Mouse (Mus musculus) forebrain, embryonic 16.5 days (tissue): Measurements from ENCODE around the gene Entpd2. TPM values are rescaled to one million over a fixed set of nuclear protein-coding genes. Genes with fewer than 3 reads are reported as not detected.
A peak's percentile ranks its signal among the peaks of the same experiment; 100 is the strongest.

Experiments used
- ATAC-seq: fragments of 200-750 bp; cut with Nextera tagmentation; 2 replicates; pipeline ENCODE4 v1.8.0; 2017; ENCODE audit warnings: mild to moderate bottlenecking, moderate library complexity
- H3K27ac ChIP-seq: fragments of 300-500 bp; sonication (generic); 2 replicates; pipeline ENCODE4 v1.5.1; 2014; ENCODE audit warnings: low read length, control low read depth
- H3K27me3 ChIP-seq: fragments of 300-500 bp; sonication (generic); replicated peaks from 2 replicates; pipeline ENCODE4 v1.6.1; 2014; ENCODE audit warnings: low read length; ENCODE audit not compliant: control insufficient read depth, insufficient read depth
- H3K36me3 ChIP-seq: fragments of 300-500 bp; sonication (generic); 2 replicates; pipeline ENCODE4 v1.6.1; 2014; ENCODE audit not compliant: control insufficient read depth, insufficient read depth
- H3K4me1 ChIP-seq: fragments of 300-500 bp; sonication (generic); replicated peaks from 2 replicates; pipeline ENCODE4 v1.6.1; 2014; ENCODE audit warnings: low read length; ENCODE audit not compliant: control insufficient read depth, insufficient read depth
- H3K4me2 ChIP-seq: fragments of 300-500 bp; sonication (generic); 2 replicates; pipeline ENCODE4 v1.6.1; 2014; ENCODE audit warnings: mild to moderate bottlenecking, low read length, control low read depth
- H3K4me3 ChIP-seq: fragments of 300-500 bp; sonication (generic); replicated peaks from 2 replicates; pipeline ENCODE4 v1.5.1; 2014; ENCODE audit warnings: mild to moderate bottlenecking, low read length, control low read depth
- H3K9ac ChIP-seq: fragments of 300-500 bp; sonication (generic); replicated peaks from 2 replicates; pipeline ENCODE4 v1.6.1; 2014; ENCODE audit warnings: low read depth, low read length, control low read depth
- H3K9me3 ChIP-seq: fragments of 300-500 bp; sonication (generic); 2 replicates; pipeline ENCODE4 v1.6.1; 2016; ENCODE audit warnings: low read length; ENCODE audit not compliant: control insufficient read depth
- WGBS: fragments of 180-500 bp; shearing (Covaris S2); extraction: QIAGEN DNeasy Blood & Tissue Kit; methylation state at CpG from one replicate; pipeline ENCODE4 v1.1.7; 2014; 5-methylcytosine and 5-hydroxymethylcytosine counted together
- polyA plus RNA-seq: library from polyadenylated mRNA; unstranded; fragments of >200 nt; fragmentation: Nextera tagmentation; extraction: Ambion mirVana; gene quantifications from 2 replicates; pipeline ENCODE4 v1.2.1, GENCODE M21; 2015

Gene Entpd2
- polyA plus RNA-seq, 1 experiment from 2014 or later, result 5.2 TPM

DNA sequence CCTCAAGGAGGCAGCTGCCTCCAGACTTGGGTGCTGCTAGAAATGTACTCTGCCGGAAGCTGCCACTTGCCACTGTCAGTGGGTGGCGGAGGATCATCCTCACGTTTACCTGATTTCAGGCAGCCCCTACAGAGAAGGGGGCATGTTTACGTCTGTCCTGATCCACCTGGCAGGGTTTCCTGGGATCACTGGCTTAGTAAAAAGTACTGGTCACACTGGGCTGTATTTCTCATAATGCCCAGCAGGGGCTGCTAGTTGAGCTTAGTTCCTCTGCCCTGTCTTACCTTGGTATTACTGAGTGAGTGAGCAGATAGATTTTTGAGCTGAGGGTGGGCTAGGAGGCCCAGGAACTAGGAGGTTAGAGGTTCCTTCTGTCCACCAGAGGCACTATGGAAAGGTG lies 19.1 kb upstream of the Entpd2 start:
- no peaks in the 10 kb centered on the region for H3K36me3 ChIP-seq
- ATAC-seq, result no peak

DNA sequence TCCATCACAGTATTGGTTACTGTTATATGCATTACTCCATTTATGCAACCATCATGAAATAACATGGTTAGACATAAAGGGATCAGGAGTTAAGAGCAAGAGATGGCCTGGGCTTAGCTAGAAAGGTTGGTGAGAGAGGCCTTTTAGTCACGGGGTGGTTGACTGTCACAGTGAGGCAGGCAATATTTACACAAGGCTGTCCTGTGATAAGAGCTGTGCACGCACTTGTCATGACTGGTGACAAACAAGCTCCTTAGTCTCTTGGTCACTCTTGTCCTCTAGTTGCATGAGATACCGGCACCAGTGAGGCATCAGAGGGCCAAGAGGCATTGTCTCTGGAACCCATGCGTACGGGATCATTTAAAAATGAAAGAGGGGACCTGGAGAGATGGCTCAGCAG lies 11.2 kb upstream of the Entpd2 start:
- Histone ChIP-seq H3K27ac (no peak overlapping the region), H3K4me2 (no peak overlapping the region), H3K27me3 (no peaks in the 10 kb centered on the region), H3K9me3 (no peaks in the 10 kb centered on the region), H3K36me3 (no peaks in the 10 kb centered on the region), H3K4me3 (no peak overlapping the region), H3K4me1 (no peaks in the 10 kb centered on the region), H3K9ac (no peak overlapping the region)
- WGBS, result 86% methylated on average over 5 of the region's 5 CpGs
- ATAC-seq, result no peak

More for the DNA sequence above, 19.1 kb upstream of the Entpd2 start:
- no peak overlapping the region for H3K9ac ChIP-seq
- H3K27me3 ChIP-seq, result no peaks in the 10 kb centered on the region
- H3K27ac ChIP-seq, result no peak overlapping the region
- WGBS, result 65% methylated on average over 4 of the region's 4 CpGs
- H3K4me3 ChIP-seq, result no peak overlapping the region
- H3K4me1 ChIP-seq, result peaks cover 22% of the 10 kb centered on the region
- H3K9me3 ChIP-seq, result no peaks in the 10 kb centered on the region
- no peak overlapping the region for H3K4me2 ChIP-seq

GRCm38 (mm10) chr2:25391266-25391665 lies 4.4 kb upstream of the Entpd2 start:
- WGBS, result 76% methylated on average over 5 of the region's 5 CpGs
- no peak for ATAC-seq

GRCm38 (mm10) chr2:25394281-25395221 lies 1.1 kb upstream of the Entpd2 start:
- Histone ChIP-seq H3K36me3 (no peaks in the 10 kb centered on the region), H3K9me3 (no peaks in the 10 kb centered on the region), H3K27ac (peak overlapping the region; percentile 12; the same call in 1 of the 2 replicates), H3K4me2 (no peak overlapping the region), H3K9ac (no peak overlapping the region), H3K27me3 (peaks cover 40% of the 10 kb centered on the region), H3K4me1 (peaks cover 17% of the 10 kb centered on the region), H3K4me3 (no peak overlapping the region)
- 12% methylated on average over 3 of the region's 3 CpGs for WGBS
- peak; percentile 88 for ATAC-seq

More at GRCm38 (mm10) chr2:25391266-25391665, 4.4 kb upstream of the Entpd2 start:
- H3K4me3 ChIP-seq, result no peak overlapping the region
- peaks cover 14% of the 10 kb centered on the region for H3K27me3 ChIP-seq
- no peaks in the 10 kb centered on the region for H3K9me3 ChIP-seq
- no peak overlapping the region for H3K27ac ChIP-seq
- no peaks in the 10 kb centered on the region for H3K36me3 ChIP-seq
- H3K9ac ChIP-seq, result no peak overlapping the region
- peaks cover 12% of the 10 kb centered on the region for H3K4me1 ChIP-seq
- H3K4me2 ChIP-seq, result no peak overlapping the region

DNA sequence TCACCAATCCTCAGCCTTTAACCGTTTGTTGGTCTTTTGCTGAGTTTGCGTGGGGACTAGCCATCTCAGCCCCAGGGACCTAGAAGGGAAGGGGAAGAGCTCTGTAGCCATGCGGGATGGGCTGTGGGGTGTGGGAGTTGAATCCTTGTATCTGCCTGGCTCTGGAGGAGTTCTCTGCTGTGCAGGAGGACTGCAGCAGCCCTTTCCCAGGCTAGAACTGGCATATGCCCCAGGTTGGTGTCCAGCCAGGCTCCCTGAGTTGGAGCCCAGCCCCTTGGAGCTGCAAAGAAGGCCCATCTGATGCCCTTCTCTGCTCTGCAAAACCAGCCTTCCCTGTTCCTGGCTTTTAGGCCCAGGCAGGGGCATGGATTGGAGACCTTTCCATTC lies 916 bp downstream of the Entpd2 start:
- 34% methylated on average over 3 of the region's 3 CpGs for WGBS
- no peak overlapping the region for H3K27ac ChIP-seq
- no peak for ATAC-seq
- H3K36me3 ChIP-seq, result no peaks in the 10 kb centered on the region
- H3K4me1 ChIP-seq, result peaks cover 21% of the 10 kb centered on the region
- H3K4me3 ChIP-seq, result peak overlapping the region; percentile 38; the same call in 1 of the 2 replicates
- no peaks in the 10 kb centered on the region for H3K9me3 ChIP-seq
- H3K9ac ChIP-seq, result no peak overlapping the region; the same call in 1 of the 2 replicates
- no peak overlapping the region; the same call in 1 of the 2 replicates for H3K4me2 ChIP-seq
- peaks cover 44% of the 10 kb centered on the region for H3K27me3 ChIP-seq

GRCm38 (mm10) chr2:25397010-25397409 lies 1.3 kb downstream of the Entpd2 start:
- peaks cover 21% of the 10 kb centered on the region for H3K4me1 ChIP-seq
- peaks cover 44% of the 10 kb centered on the region for H3K27me3 ChIP-seq
- H3K4me2 ChIP-seq, result no peak overlapping the region
- no peak overlapping the region for H3K9ac ChIP-seq
- no peak for ATAC-seq
- no peak overlapping the region for H3K4me3 ChIP-seq
- no peaks in the 10 kb centered on the region for H3K9me3 ChIP-seq
- H3K36me3 ChIP-seq, result no peaks in the 10 kb centered on the region
- H3K27ac ChIP-seq, result no peak overlapping the region
- WGBS, result 45% methylated on average over 1 of the region's 1 CpGs

- no peak overlapping the region for H3K4me3 ChIP-seq
- H3K4me1 ChIP-seq, result peaks cover 26% of the 10 kb centered on the region
- 87% methylated on average over 7 of the region's 7 CpGs for WGBS
- H3K9ac ChIP-seq, result no peak overlapping the region
- peaks cover 44% of the 10 kb centered on the region for H3K27me3 ChIP-seq
- no peak for ATAC-seq
- H3K9me3 ChIP-seq, result no peaks in the 10 kb centered on the region
- no peak overlapping the region for H3K4me2 ChIP-seq
- no peaks in the 10 kb centered on the region for H3K36me3 ChIP-seq
- H3K27ac ChIP-seq, result no peak overlapping the region
Observed at GRCm38 (mm10) chr2:25398065-25398464, 2.4 kb downstream of the Entpd2 start.

GRCm38 (mm10) chr2:25399051-25399450 lies 3.4 kb downstream of the Entpd2 start, which contains the start of gene Npdc1:
TSS of gene Npdc1 (plus strand) at chr2:25399351.
- Histone ChIP-seq H3K4me3 (no peak within 1 kb of the TSS), H3K9me3 (no peaks in the 10 kb centered on the region), H3K4me2 (no peak within 1 kb of the TSS), H3K9ac (no peak within 1 kb of the TSS), H3K4me1 (peaks cover 29% of the 10 kb centered on the region), H3K36me3 (no peaks in the 10 kb centered on the region), H3K27me3 (peaks cover 44% of the 10 kb centered on the region), H3K27ac (no peak within 1 kb of the TSS)
- no peak for ATAC-seq
- WGBS, result 68% methylated on average over 8 of the region's 8 CpGs

- peaks cover 36% of the 10 kb centered on the region for H3K27me3 ChIP-seq
- H3K4me2 ChIP-seq, result peak overlapping the region; percentile 68
- H3K4me1 ChIP-seq, result peaks cover 38% of the 10 kb centered on the region
- peak overlapping the region; percentile 37 for H3K4me3 ChIP-seq
- no peak overlapping the region for H3K27ac ChIP-seq
- peak overlapping the region; percentile 47 for H3K9ac ChIP-seq
- WGBS, result 25% methylated on average over 16 of the region's 16 CpGs
- H3K9me3 ChIP-seq, result no peaks in the 10 kb centered on the region
- no peak for ATAC-seq
- no peaks in the 10 kb centered on the region for H3K36me3 ChIP-seq
Observed at GRCm38 (mm10) chr2:25400291-25400690, 4.6 kb downstream of the Entpd2 start.
